Mouse (Mus musculus) intestine, embryonic 15.5 days (tissue): ENCODE data around the gene Gmnc. TPM values are rescaled to one million over a fixed set of nuclear protein-coding genes. Genes with fewer than 3 reads are reported as not detected.

Source experiments
- ATAC-seq: fragments of 200-750 bp; cut with Nextera tagmentation; 2 replicates; pipeline ENCODE4 v1.8.0; 2017; ENCODE audit warnings: moderate TSS enrichment, moderate library complexity
- H3K27ac ChIP-seq: fragments of 300-500 bp; sonication (generic); 2 replicates; pipeline ENCODE4 v1.5.1; 2015; ENCODE audit warnings: mild to moderate bottlenecking, inconsistent platforms
- H3K27me3 ChIP-seq: fragments of 300-500 bp; sonication (generic); replicated peaks from 2 replicates; pipeline ENCODE4 v1.6.1; 2015; ENCODE audit warnings: inconsistent platforms
- H3K36me3 ChIP-seq: fragments of 300-500 bp; sonication (generic); 2 replicates; pipeline ENCODE4 v1.6.1; 2015; ENCODE audit warnings: inconsistent platforms
- H3K4me1 ChIP-seq: fragments of 300-500 bp; sonication (generic); replicated peaks from 2 replicates; pipeline ENCODE4 v1.6.1; 2015; ENCODE audit warnings: inconsistent platforms
- H3K4me2 ChIP-seq: fragments of 300-500 bp; sonication (generic); replicated peaks from 2 replicates; pipeline ENCODE4 v1.6.1; 2015; ENCODE audit warnings: mild to moderate bottlenecking, inconsistent platforms
- H3K4me3 ChIP-seq: fragments of 300-500 bp; sonication (generic); replicated peaks from 2 replicates; pipeline ENCODE4 v1.5.1; 2015; ENCODE audit warnings: inconsistent platforms
- H3K9ac ChIP-seq: fragments of 300-500 bp; sonication (generic); 2 replicates; pipeline ENCODE4 v1.6.1; 2015; ENCODE audit warnings: inconsistent platforms
- H3K9me3 ChIP-seq: fragments of 300-500 bp; sonication (generic); 2 replicates; pipeline ENCODE4 v1.6.1; 2016; ENCODE audit warnings: inconsistent platforms
- WGBS: fragments of 180-500 bp; shearing (Covaris S2); methylation state at CpG from one replicate; pipeline ENCODE4 v1.1.7; 2015; 5-methylcytosine and 5-hydroxymethylcytosine counted together
- polyA plus RNA-seq: library from polyadenylated mRNA; unstranded; fragments of >200 nt; fragmentation: Nextera tagmentation; extraction: Ambion mirVana; gene quantifications from 2 replicates; pipeline ENCODE4 v1.2.1, GENCODE M21; 2015

The Gmnc gene
- 0.04 TPM in 1 of 2 replicates, not detected in the other for polyA plus RNA-seq

DNA sequence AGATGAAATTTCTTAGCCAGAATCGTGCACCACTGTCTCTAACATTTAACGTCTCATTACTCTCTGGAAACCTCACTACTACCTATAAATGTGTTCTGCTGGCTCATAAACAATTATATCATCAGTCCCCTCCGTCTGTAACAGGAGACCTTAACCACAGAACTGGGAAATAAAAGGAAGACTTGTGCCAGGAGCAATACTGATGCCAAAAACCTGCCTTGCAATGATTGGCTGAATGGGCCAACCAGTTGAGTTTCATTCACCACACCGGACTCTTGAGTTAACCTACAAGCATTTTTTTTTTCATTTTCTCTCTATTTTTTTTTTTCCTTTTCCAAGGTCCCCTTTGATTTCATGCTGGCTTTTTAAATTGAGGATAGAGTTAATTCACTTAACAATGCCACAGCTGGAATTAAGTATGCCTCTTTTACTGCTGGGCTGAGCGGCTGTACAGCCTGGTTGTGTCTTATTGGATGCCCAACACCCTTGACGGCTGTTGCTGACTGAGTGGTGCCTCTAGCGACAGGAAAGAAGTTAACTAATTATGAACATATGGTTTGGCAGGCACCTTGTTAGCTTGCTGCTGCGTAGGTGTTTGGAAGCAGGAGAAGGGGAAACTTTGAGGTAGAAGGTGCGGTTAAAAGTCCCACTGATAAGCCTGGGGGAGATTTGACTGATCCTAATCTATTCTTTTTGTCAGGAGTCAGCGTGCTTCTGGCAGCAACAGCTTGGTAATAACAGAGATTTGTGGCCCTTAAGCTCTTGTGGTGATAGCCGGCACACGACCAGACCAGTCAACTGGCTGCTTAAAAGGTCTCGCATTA, at the start of gene Gmnc:
TSS of gene Gmnc (minus strand) at position 176 of the 824 bp plus-strand sequence.
- Histone ChIP-seq H3K4me3 (no peak within 1 kb of the TSS), H3K9me3 (no peaks in the 10 kb centered on the region), H3K9ac (no peak within 1 kb of the TSS), H3K4me2 (no peak within 1 kb of the TSS), H3K36me3 (no peaks in the 10 kb centered on the region), H3K4me1 (no peaks in the 10 kb centered on the region), H3K27me3 (no peaks in the 10 kb centered on the region), H3K27ac (no peak within 1 kb of the TSS)
- no peak for ATAC-seq
- WGBS, result 57% methylated on average over 13 of the region's 13 CpGs

GRCm38 (mm10) chr16:27027281-27027680, 35.8 kb upstream of the Gmnc start:
- H3K4me2 ChIP-seq, result no peak overlapping the region
- H3K27ac ChIP-seq, result no peak overlapping the region
- H3K4me1 ChIP-seq, result no peaks in the 10 kb centered on the region
- no peaks in the 10 kb centered on the region for H3K27me3 ChIP-seq
- H3K9me3 ChIP-seq, result no peaks in the 10 kb centered on the region
- WGBS, result 97% methylated on average over 2 of the region's 2 CpGs
- no peaks in the 10 kb centered on the region for H3K36me3 ChIP-seq
- ATAC-seq, result no peak
- no peak overlapping the region for H3K9ac ChIP-seq
- H3K4me3 ChIP-seq, result no peak overlapping the region

- no peaks in the 10 kb centered on the region for H3K27me3 ChIP-seq
- no peak for ATAC-seq
- 88% methylated on average over 4 of the region's 4 CpGs for WGBS
Observed at GRCm38 (mm10) chr16:27026226-27026625, 34.8 kb upstream of the Gmnc start.

GRCm38 (mm10) chr16:27022746-27023145, 31.3 kb upstream of the Gmnc start:
- no peaks in the 10 kb centered on the region for H3K9me3 ChIP-seq
- no peaks in the 10 kb centered on the region for H3K36me3 ChIP-seq
- no peak overlapping the region for H3K27ac ChIP-seq
- no peak for ATAC-seq
- no peaks in the 10 kb centered on the region for H3K4me1 ChIP-seq
- no peak overlapping the region for H3K4me3 ChIP-seq
- no peak overlapping the region for H3K9ac ChIP-seq
- no peak overlapping the region for H3K4me2 ChIP-seq
- WGBS, result 93% methylated on average over 2 of the region's 2 CpGs
- no peaks in the 10 kb centered on the region for H3K27me3 ChIP-seq

More at GRCm38 (mm10) chr16:27026226-27026625, 34.8 kb upstream of the Gmnc start:
- H3K9ac ChIP-seq, result no peak overlapping the region
- H3K4me1 ChIP-seq, result no peaks in the 10 kb centered on the region
- H3K4me3 ChIP-seq, result no peak overlapping the region
- no peaks in the 10 kb centered on the region for H3K36me3 ChIP-seq
- no peak overlapping the region for H3K4me2 ChIP-seq
- no peak overlapping the region for H3K27ac ChIP-seq
- H3K9me3 ChIP-seq, result no peaks in the 10 kb centered on the region

DNA sequence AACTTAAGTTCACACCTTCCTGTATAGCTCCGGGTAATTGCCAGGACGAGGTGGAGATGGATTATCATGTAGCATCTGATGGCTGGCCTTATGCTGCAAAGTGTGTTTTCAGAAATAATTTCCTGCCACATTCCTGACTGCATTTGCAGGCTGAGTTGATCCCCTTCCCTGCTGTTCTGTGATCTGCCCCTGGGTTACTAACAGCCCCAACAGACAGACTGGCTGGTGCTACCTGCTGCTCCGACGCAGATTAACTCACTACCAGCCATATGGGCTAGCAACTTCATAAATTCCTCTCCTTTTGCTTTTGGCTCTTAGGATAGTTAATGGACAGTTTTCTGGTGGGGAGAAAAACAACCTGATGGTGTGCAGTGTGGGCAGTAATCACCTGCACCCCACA, 25.9 kb upstream of the Gmnc start:
- 49% methylated on average over 4 of the region's 4 CpGs for WGBS
- H3K9me3 ChIP-seq, result no peaks in the 10 kb centered on the region
- H3K9ac ChIP-seq, result no peak overlapping the region
- H3K4me2 ChIP-seq, result no peak overlapping the region
- no peaks in the 10 kb centered on the region for H3K4me1 ChIP-seq
- H3K27me3 ChIP-seq, result no peaks in the 10 kb centered on the region
- H3K4me3 ChIP-seq, result no peak overlapping the region
- no peaks in the 10 kb centered on the region for H3K36me3 ChIP-seq
- H3K27ac ChIP-seq, result no peak overlapping the region
- no peak for ATAC-seq

DNA sequence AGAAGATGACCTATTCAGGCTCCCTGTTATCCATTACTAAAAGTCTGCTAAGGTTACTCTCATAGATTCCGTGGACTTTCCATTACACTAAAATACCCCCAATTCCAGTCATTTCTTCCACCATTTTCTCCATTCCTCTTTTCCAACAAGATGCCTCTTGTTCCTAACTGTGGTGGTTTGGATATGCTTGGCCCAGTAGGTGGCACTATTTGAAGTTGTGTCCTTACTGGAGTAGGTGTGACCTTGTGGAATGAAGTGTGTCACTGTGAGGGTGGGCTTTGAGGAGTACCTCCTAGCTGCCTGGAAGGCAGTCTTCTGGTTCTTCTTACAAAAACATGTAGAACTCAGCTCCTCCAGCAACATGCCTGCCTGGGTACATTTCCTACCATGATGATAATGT, 11.3 kb upstream of the Gmnc start:
- 83% methylated on average over 1 of the region's 1 CpGs for WGBS
- H3K27me3 ChIP-seq, result no peaks in the 10 kb centered on the region
- no peaks in the 10 kb centered on the region for H3K36me3 ChIP-seq
- H3K9me3 ChIP-seq, result no peaks in the 10 kb centered on the region
- no peak overlapping the region for H3K9ac ChIP-seq
- no peak overlapping the region for H3K27ac ChIP-seq
- no peak overlapping the region for H3K4me3 ChIP-seq
- H3K4me2 ChIP-seq, result no peak overlapping the region
- no peak for ATAC-seq
- H3K4me1 ChIP-seq, result no peaks in the 10 kb centered on the region

DNA sequence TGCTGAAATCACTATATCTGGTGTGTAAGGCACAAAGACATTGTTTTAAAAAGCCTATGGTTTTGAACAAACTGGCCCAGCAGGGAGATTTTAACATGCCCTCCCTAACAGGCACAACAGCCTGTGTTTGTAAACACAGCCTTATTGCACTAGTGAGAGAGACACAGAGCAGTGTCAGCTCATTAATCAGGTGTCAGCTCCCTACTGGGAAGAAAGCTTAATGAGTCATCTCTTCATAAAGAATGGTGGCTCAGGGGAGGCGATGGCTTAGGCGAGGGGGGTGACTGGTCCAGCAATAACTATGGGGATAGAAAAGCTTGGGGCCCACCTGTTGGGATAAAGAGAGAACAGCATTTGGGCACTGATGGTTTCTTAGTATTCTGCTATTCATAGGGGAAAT, 8.1 kb upstream of the Gmnc start:
- H3K36me3 ChIP-seq, result no peaks in the 10 kb centered on the region
- 12% methylated on average over 2 of the region's 2 CpGs for WGBS
- ATAC-seq, result no peak
- no peaks in the 10 kb centered on the region for H3K9me3 ChIP-seq
- H3K4me1 ChIP-seq, result no peaks in the 10 kb centered on the region
- H3K4me3 ChIP-seq, result no peak overlapping the region
- H3K4me2 ChIP-seq, result no peak overlapping the region
- H3K27me3 ChIP-seq, result no peaks in the 10 kb centered on the region
- H3K27ac ChIP-seq, result no peak overlapping the region
- H3K9ac ChIP-seq, result no peak overlapping the region

DNA sequence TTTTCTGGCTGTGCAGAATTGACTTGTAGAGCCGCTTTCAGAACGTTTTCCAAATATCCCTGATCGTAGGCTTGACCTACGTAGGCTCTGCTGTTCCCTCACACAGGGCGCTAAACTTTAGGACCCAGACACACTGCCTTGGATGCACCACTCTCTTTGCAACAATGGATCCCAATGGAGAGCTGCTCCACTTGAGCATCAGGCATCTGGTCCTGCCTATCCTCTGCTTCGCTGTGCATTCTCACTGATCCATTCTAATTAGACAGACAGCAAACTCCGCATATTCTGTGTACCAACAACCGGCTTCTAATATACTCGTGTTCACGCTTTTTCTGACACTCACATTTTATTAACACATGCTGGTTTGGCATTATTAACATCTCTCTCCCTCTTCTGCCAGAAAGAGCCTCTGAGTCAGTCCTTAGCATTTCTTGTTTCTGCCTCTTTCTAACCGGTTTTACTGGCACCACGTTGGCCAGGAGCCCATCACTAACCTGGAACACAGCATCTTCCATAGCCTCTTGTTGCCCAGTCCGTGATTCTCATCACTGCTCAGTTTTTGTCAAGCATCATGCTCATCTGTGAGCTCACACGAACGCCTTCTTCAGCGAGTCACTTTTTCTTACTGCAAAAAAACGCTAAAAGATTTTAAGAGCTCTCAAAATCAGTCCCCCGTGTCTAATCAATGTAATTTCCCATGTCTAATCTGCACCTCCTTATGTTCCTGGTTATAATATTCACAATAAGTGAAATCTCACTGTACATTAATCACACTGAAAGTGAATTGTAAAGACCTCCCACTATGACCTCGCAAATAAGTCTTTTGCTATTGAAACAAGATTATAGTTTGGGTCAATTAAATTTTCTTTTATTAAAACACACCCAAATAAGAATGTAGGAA, 1.8 kb downstream of the Gmnc start:
- no peak for ATAC-seq

DNA sequence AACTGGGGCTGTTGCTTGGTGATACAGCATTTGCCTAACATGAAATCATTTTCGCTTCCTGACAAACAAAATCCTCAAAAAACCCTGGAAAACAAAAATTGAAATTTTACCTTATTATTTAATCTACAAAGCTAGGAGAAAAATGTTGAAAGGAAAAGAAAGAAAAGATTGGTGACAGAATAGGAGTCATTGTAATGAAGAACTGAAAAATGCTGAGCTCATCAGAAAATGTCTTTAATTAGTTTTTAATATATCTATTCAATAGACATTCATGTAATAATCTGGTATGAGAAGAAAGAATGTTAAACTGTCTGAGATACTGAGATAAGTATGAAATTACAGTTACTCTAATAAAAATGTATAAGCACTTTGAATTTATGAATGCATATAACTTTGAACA, 3.3 kb downstream of the Gmnc start:
- no peak for ATAC-seq
- Histone ChIP-seq H3K27ac (no peak overlapping the region), H3K9ac (no peak overlapping the region), H3K9me3 (no peaks in the 10 kb centered on the region), H3K4me1 (no peaks in the 10 kb centered on the region), H3K27me3 (no peaks in the 10 kb centered on the region), H3K4me2 (no peak overlapping the region), H3K36me3 (no peaks in the 10 kb centered on the region), H3K4me3 (no peak overlapping the region)
- WGBS, result 88% methylated on average over 1 of the region's 1 CpGs

More for the DNA sequence above, 1.8 kb downstream of the Gmnc start:
- H3K4me3 ChIP-seq, result no peak overlapping the region
- H3K4me2 ChIP-seq, result no peak overlapping the region
- H3K36me3 ChIP-seq, result no peaks in the 10 kb centered on the region
- H3K27ac ChIP-seq, result no peak overlapping the region
- H3K27me3 ChIP-seq, result no peaks in the 10 kb centered on the region
- WGBS, result 82% methylated on average over 19 of the region's 19 CpGs
- no peaks in the 10 kb centered on the region for H3K9me3 ChIP-seq
- H3K4me1 ChIP-seq, result no peaks in the 10 kb centered on the region
- H3K9ac ChIP-seq, result no peak overlapping the region

GRCm38 (mm10) chr16:26985796-26986195, 5.7 kb downstream of the Gmnc start:
- Histone ChIP-seq H3K9me3 (no peaks in the 10 kb centered on the region), H3K9ac (no peak overlapping the region), H3K27me3 (no peaks in the 10 kb centered on the region), H3K27ac (no peak overlapping the region), H3K4me1 (no peaks in the 10 kb centered on the region), H3K4me3 (no peak overlapping the region), H3K4me2 (no peak overlapping the region), H3K36me3 (no peaks in the 10 kb centered on the region)
- WGBS, result 73% methylated on average over 1 of the region's 1 CpGs
- no peak for ATAC-seq

DNA sequence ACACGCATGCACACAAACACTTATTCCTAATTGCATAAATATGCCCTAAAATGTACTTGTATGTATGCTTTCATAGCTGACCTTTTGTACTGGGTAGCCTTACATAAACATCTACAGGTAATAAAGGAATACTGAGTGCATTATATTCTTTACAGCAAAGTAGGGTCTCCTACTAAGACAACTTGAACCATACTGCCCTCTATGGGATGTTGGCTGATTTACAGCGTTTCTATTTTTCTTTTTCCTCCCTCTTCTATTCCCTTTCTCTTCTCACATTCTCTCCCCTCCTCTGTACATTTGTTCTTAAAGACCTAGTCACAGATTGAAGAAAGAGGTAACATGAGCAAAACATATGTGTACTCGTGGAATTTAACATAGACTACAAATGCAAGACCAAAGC, 9.3 kb downstream of the Gmnc start:
- H3K4me2 ChIP-seq, result no peak overlapping the region
- H3K4me3 ChIP-seq, result no peak overlapping the region
- H3K9ac ChIP-seq, result no peak overlapping the region
- no peak overlapping the region for H3K27ac ChIP-seq
- no peak for ATAC-seq
- no peaks in the 10 kb centered on the region for H3K36me3 ChIP-seq
- WGBS, result 35% methylated on average over 3 of the region's 3 CpGs
- H3K27me3 ChIP-seq, result no peaks in the 10 kb centered on the region
- H3K9me3 ChIP-seq, result no peaks in the 10 kb centered on the region
- no peaks in the 10 kb centered on the region for H3K4me1 ChIP-seq

GRCm38 (mm10) chr16:26967967-26968366, 23.5 kb downstream of the Gmnc start:
- H3K4me2 ChIP-seq, result peak overlapping the region; percentile 72
- no peak overlapping the region for H3K27ac ChIP-seq
- no peak overlapping the region for H3K9ac ChIP-seq
- 0 out of 2 replicates have a peak, but pooled peaks cover 6% of the 10 kb centered on the region for H3K4me1 ChIP-seq
- no peaks in the 10 kb centered on the region for H3K36me3 ChIP-seq
- no peaks in the 10 kb centered on the region for H3K9me3 ChIP-seq
- H3K4me3 ChIP-seq, result peak overlapping the region; percentile 28
- ATAC-seq, result peak; percentile 75
- peaks cover 6% of the 10 kb centered on the region; the same call in 1 of the 2 replicates for H3K27me3 ChIP-seq
- WGBS, result 2% methylated on average over 28 of the region's 28 CpGs
